Mouse (Mus musculus) neural tube, embryonic 14.5 days (tissue): Measurements from ENCODE around the gene Gm12248. TPM values are rescaled to one million over a fixed set of nuclear protein-coding genes. Genes with fewer than 3 reads are reported as not detected.

Experiments used
- ATAC-seq: fragments of 200-750 bp; cut with Nextera tagmentation; 2 replicates; pipeline ENCODE4 v1.8.0; 2017; ENCODE audit warnings: low read depth, mild to moderate bottlenecking, moderate TSS enrichment, moderate library complexity
- H3K27ac ChIP-seq: fragments of 300-500 bp; sonication (generic); 2 replicates; pipeline ENCODE4 v1.5.1; 2014; ENCODE audit warnings: low read depth, mild to moderate bottlenecking, control low read depth, low read length, moderate library complexity, mixed read lengths
- H3K27me3 ChIP-seq: fragments of 300-500 bp; sonication (generic); 2 replicates; pipeline ENCODE4 v1.6.1; 2014; ENCODE audit warnings: low read length; ENCODE audit not compliant: control insufficient read depth, insufficient read depth
- H3K36me3 ChIP-seq: fragments of 300-500 bp; sonication (generic); 2 replicates; pipeline ENCODE4 v1.6.1; 2014; ENCODE audit warnings: low read length, mixed read lengths; ENCODE audit not compliant: control insufficient read depth, insufficient read depth
- H3K4me1 ChIP-seq: fragments of 300-500 bp; sonication (generic); 2 replicates; pipeline ENCODE4 v1.6.1; 2014; ENCODE audit warnings: low read length; ENCODE audit not compliant: control insufficient read depth, insufficient read depth
- H3K4me2 ChIP-seq: fragments of 300-500 bp; sonication (generic); 2 replicates; pipeline ENCODE4 v1.6.1; 2014; ENCODE audit warnings: mild to moderate bottlenecking, low read depth, low read length, control low read depth
- H3K4me3 ChIP-seq: fragments of 300-500 bp; sonication (generic); 2 replicates; pipeline ENCODE4 v1.5.1; 2014; ENCODE audit warnings: low read depth, low read length, control low read depth, mixed read lengths
- H3K9ac ChIP-seq: fragments of 300-500 bp; sonication (generic); replicated peaks from 2 replicates; pipeline ENCODE4 v1.6.1; 2014; ENCODE audit warnings: low read depth, mild to moderate bottlenecking, control low read depth, low read length, mixed read lengths
- H3K9me3 ChIP-seq: fragments of 300-500 bp; sonication (generic); 2 replicates; pipeline ENCODE4 v1.6.1; 2016; ENCODE audit warnings: low read length; ENCODE audit not compliant: control insufficient read depth
- WGBS: fragments of 180-500 bp; shearing (Covaris S2); extraction: QIAGEN DNeasy Blood & Tissue Kit; methylation state at CpG from one replicate; pipeline ENCODE4 v1.1.7; 2014; 5-methylcytosine and 5-hydroxymethylcytosine counted together
- polyA plus RNA-seq: library from polyadenylated mRNA; unstranded; fragments of >200 nt; fragmentation: Nextera tagmentation; extraction: Ambion mirVana; gene quantifications from 2 replicates; pipeline ENCODE4 v1.2.1, GENCODE M21; 2014

Gm12248 gene
- polyA plus RNA-seq, 1 experiment from 2014 or later = not detected

DNA sequence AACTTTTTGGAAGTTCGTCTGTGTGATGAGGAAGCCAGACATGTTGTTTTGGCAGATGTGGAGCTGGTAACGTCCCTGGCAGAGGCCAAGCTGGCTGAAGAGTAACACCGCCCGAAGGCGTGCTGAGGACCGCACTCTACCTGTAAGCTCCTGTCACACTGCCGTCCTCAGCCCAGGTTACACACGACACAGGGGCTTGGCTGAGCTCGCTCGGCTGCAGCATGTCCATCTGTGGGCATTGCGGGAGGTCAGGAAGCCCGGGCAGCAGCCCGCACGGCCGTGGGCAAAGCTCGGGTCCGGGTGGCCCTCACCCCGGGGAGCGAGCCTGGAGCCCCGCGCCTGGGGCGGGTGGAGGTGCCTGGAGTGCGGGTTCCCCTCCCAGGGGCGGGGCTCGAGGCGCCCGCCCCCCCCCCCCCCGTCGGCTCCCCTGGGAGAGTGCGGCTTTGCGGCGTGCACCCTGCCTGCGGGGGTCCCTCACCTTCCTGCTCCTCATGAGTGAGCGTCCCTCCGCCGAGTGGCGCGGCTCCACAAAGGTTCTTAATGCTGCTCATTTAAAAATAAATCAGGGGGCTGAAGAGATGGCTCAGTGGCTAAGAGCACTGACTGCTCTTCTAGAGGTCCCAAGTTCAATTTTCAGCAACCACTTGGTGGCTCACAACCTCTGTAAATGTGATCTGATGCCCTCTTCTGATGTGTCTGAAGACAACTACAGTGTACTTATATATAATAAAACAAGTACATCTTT is 4.9 kb upstream of the Gm12248 start:
- H3K9me3 ChIP-seq = no peaks in the 10 kb centered on the region
- H3K27me3 ChIP-seq = no peaks in the 10 kb centered on the region; the same call in 1 of the 2 replicates
- no peaks in the 10 kb centered on the region for H3K36me3 ChIP-seq
- H3K4me2 ChIP-seq = peak overlapping the region; percentile 50
- peak overlapping the region; percentile 22 for H3K4me3 ChIP-seq
- H3K9ac ChIP-seq = peak overlapping the region; percentile 37; the same call in 1 of the 2 replicates
- H3K4me1 ChIP-seq = no peaks in the 10 kb centered on the region
- H3K27ac ChIP-seq = no peak overlapping the region
- no peak for ATAC-seq
- WGBS = 6% methylated on average over 27 of the region's 38 CpGs

GRCm38 (mm10) chr11:58096821-58097620 is 4.1 kb upstream of the Gm12248 start:
- H3K4me3 ChIP-seq = no peak overlapping the region; the same call in 1 of the 2 replicates

GRCm38 (mm10) chr11:58096160-58096559 is 3.2 kb upstream of the Gm12248 start:
- no peaks in the 10 kb centered on the region for H3K4me1 ChIP-seq
- H3K36me3 ChIP-seq = no peaks in the 10 kb centered on the region
- H3K4me3 ChIP-seq = no peak overlapping the region
- H3K9ac ChIP-seq = no peak overlapping the region
- H3K4me2 ChIP-seq = no peak overlapping the region
- H3K9me3 ChIP-seq = no peaks in the 10 kb centered on the region
- no peaks in the 10 kb centered on the region; the same call in 1 of the 2 replicates for H3K27me3 ChIP-seq
- no peak overlapping the region for H3K27ac ChIP-seq
- 85% methylated on average over 5 of the region's 5 CpGs for WGBS
- ATAC-seq = no peak

More at GRCm38 (mm10) chr11:58096821-58097620, 4.1 kb upstream of the Gm12248 start:
- no peaks in the 10 kb centered on the region for H3K4me1 ChIP-seq
- peak overlapping the region; percentile 50 for H3K4me2 ChIP-seq
- H3K9ac ChIP-seq = no peak overlapping the region
- no peak overlapping the region for H3K27ac ChIP-seq
- no peak for ATAC-seq
- no peaks in the 10 kb centered on the region for H3K36me3 ChIP-seq
- 52% methylated on average over 20 of the region's 20 CpGs for WGBS
- no peaks in the 10 kb centered on the region; the same call in 1 of the 2 replicates for H3K27me3 ChIP-seq
- H3K9me3 ChIP-seq = no peaks in the 10 kb centered on the region

GRCm38 (mm10) chr11:58095561-58095960 is 2.6 kb upstream of the Gm12248 start:
- H3K9ac ChIP-seq = no peak overlapping the region
- H3K36me3 ChIP-seq = no peaks in the 10 kb centered on the region
- 83% methylated on average over 1 of the region's 1 CpGs for WGBS
- H3K27me3 ChIP-seq = no peaks in the 10 kb centered on the region; the same call in 1 of the 2 replicates
- H3K9me3 ChIP-seq = no peaks in the 10 kb centered on the region
- no peak overlapping the region for H3K4me3 ChIP-seq
- no peak overlapping the region for H3K27ac ChIP-seq
- ATAC-seq = no peak
- H3K4me2 ChIP-seq = no peak overlapping the region
- H3K4me1 ChIP-seq = no peaks in the 10 kb centered on the region

DNA sequence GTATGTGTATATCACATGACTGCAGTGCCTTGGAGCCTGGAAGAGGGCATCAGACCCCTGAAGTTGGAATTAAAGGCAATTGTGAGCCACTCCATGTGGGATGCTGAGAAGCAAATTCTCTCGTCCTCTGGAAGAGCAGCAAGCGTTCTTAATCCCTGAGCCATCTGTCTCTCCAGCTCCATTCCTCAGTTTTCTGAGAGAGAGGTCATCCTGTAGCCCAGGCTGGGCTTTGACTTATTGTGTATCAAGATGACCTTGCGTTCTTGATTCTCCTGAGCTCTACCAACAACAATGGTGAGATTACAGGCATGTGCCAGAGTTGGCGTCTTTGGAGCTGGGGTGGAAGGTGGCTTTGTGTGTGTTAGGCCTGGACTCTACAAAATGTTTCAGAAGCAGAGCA is 1.8 kb upstream of the Gm12248 start:
- no peaks in the 10 kb centered on the region for H3K9me3 ChIP-seq
- no peaks in the 10 kb centered on the region for H3K4me1 ChIP-seq
- H3K9ac ChIP-seq = no peak overlapping the region
- no peaks in the 10 kb centered on the region; the same call in 1 of the 2 replicates for H3K27me3 ChIP-seq
- no peak overlapping the region for H3K4me3 ChIP-seq
- no peak overlapping the region for H3K27ac ChIP-seq
- WGBS = 80% methylated on average over 4 of the region's 4 CpGs
- no peaks in the 10 kb centered on the region for H3K36me3 ChIP-seq
- H3K4me2 ChIP-seq = no peak overlapping the region
- ATAC-seq = no peak

DNA sequence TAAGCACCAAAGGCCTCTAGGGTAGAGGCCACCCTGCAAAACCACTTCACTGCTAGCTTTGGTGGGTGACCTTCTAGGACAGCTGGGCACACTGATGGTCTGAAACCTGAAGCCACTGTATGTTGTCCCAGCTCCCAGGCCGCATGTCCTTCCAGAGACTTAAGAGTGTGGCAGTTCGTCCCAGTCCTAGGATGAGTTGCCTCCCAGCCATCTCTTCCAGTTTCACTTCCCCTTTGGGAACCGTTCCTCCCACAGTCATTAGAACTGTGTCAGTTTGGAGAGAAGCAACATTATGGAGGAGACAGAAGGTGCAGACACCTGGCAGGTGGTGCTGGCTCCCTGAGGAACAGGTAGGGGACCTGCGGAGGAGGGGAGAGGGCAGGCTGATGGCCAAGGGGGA is 393 bp downstream of the Gm12248 start:
- H3K36me3 ChIP-seq = no peaks in the 10 kb centered on the region
- H3K27me3 ChIP-seq = no peaks in the 10 kb centered on the region
- no peak overlapping the region for H3K9ac ChIP-seq
- H3K27ac ChIP-seq = no peak overlapping the region
- H3K4me1 ChIP-seq = no peaks in the 10 kb centered on the region
- 56% methylated on average over 4 of the region's 4 CpGs for WGBS
- no peak overlapping the region for H3K4me3 ChIP-seq
- no peak overlapping the region for H3K4me2 ChIP-seq
- no peak for ATAC-seq
- no peaks in the 10 kb centered on the region for H3K9me3 ChIP-seq

- Histone ChIP-seq H3K27me3 (no peaks in the 10 kb centered on the region), H3K4me1 (no peaks in the 10 kb centered on the region), H3K9me3 (no peaks in the 10 kb centered on the region), H3K4me2 (no peak overlapping the region), H3K27ac (no peak overlapping the region), H3K4me3 (no peak overlapping the region), H3K36me3 (no peaks in the 10 kb centered on the region), H3K9ac (no peak overlapping the region)
- 89% methylated on average over 6 of the region's 6 CpGs for WGBS
- ATAC-seq = no peak
Observed at GRCm38 (mm10) chr11:58081716-58082115, 11.2 kb downstream of the Gm12248 start.

DNA sequence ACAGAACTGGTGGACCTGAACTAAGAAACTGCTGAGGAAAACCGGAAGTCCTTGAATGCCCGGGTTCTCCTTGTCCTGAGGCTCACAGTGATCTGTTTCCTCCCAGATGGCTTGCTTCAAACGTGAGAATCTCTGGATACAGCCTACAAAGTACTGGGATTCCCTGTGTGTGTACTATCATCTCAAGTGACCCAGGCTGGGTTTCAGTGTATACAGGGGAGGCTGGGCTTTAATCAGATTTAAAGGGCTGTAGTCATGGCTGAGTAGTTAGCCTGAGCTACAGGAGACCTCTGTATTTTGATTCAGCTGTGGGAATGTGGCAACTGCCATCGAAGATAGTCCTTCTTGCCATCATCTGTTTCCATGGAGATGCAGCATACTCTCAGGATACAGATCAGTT is 15.7 kb downstream of the Gm12248 start:
- H3K4me3 ChIP-seq = no peak overlapping the region
- 75% methylated on average over 4 of the region's 4 CpGs for WGBS
- H3K9me3 ChIP-seq = no peaks in the 10 kb centered on the region
- H3K27ac ChIP-seq = no peak overlapping the region
- no peaks in the 10 kb centered on the region for H3K27me3 ChIP-seq
- H3K4me1 ChIP-seq = no peaks in the 10 kb centered on the region
- no peak for ATAC-seq
- no peak overlapping the region for H3K9ac ChIP-seq
- no peak overlapping the region for H3K4me2 ChIP-seq
- no peaks in the 10 kb centered on the region for H3K36me3 ChIP-seq

DNA sequence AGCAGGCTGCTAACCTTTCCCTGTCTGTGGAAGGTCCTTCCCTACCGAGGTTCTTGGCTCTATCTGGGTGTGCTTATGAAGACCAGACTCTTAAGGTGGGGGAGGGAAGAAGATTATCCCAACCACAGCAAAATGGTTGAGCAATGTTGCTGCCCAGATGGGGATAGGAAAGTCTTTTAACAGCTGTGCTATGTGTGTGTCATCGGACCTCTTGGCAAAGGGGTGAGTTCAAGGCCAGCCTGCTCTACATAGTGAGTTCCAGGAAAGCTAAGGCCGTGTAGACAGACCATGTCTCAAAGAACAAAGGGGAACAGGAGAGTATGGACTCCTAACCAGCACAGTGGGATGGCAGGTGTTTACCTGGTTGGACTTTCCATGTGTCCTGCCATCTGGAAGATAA is 20.0 kb downstream of the Gm12248 start:
- Histone ChIP-seq H3K27me3 (no peaks in the 10 kb centered on the region), H3K4me2 (no peak overlapping the region), H3K36me3 (no peaks in the 10 kb centered on the region), H3K27ac (no peak overlapping the region), H3K9me3 (no peaks in the 10 kb centered on the region), H3K9ac (no peak overlapping the region), H3K4me1 (no peaks in the 10 kb centered on the region), H3K4me3 (no peak overlapping the region)
- WGBS = 80% methylated on average over 3 of the region's 3 CpGs
- ATAC-seq = no peak
